Mouse (Mus musculus) stomach, embryonic 15.5 days (tissue): ENCODE data around the gene Capn1. TPM values are rescaled to one million over a fixed set of nuclear protein-coding genes. Genes with fewer than 3 reads are reported as not detected.

Source experiments
- ATAC-seq: fragments of 200-750 bp; cut with Nextera tagmentation; 2 replicates; pipeline ENCODE4 v1.8.0; 2017; ENCODE audit warnings: low read depth, moderate number of reproducible peaks, moderate TSS enrichment; ENCODE audit not compliant: insufficient read depth, low FRiP score
- H3K27ac ChIP-seq: fragments of 300-500 bp; sonication (generic); 2 replicates; pipeline ENCODE4 v1.5.1; 2015; ENCODE audit warnings: mild to moderate bottlenecking, inconsistent platforms
- H3K27me3 ChIP-seq: fragments of 300-500 bp; sonication (generic); replicated peaks from 2 replicates; pipeline ENCODE4 v1.6.1; 2015; ENCODE audit warnings: inconsistent platforms
- H3K36me3 ChIP-seq: fragments of 300-500 bp; sonication (generic); 2 replicates; pipeline ENCODE4 v1.6.1; 2015; ENCODE audit warnings: inconsistent platforms
- H3K4me1 ChIP-seq: fragments of 300-500 bp; sonication (generic); 2 replicates; pipeline ENCODE4 v1.6.1; 2015; ENCODE audit warnings: inconsistent platforms
- H3K4me2 ChIP-seq: fragments of 300-500 bp; sonication (generic); 2 replicates; pipeline ENCODE4 v1.6.1; 2015; ENCODE audit warnings: mild to moderate bottlenecking, inconsistent platforms
- H3K4me3 ChIP-seq: fragments of 300-500 bp; sonication (generic); replicated peaks from 2 replicates; pipeline ENCODE4 v1.5.1; 2015; ENCODE audit warnings: inconsistent platforms
- H3K9ac ChIP-seq: fragments of 300-500 bp; sonication (generic); 2 replicates; pipeline ENCODE4 v1.6.1; 2015; ENCODE audit warnings: inconsistent platforms
- H3K9me3 ChIP-seq: fragments of 300-500 bp; sonication (generic); 2 replicates; pipeline ENCODE4 v1.6.1; 2016; ENCODE audit warnings: inconsistent platforms
- WGBS: fragments of 180-500 bp; shearing (Covaris S2); methylation state at CpG from one replicate; pipeline ENCODE4 v1.1.7; 2015; 5-methylcytosine and 5-hydroxymethylcytosine counted together
- polyA plus RNA-seq: library from polyadenylated mRNA; unstranded; fragments of >200 nt; fragmentation: Nextera tagmentation; extraction: Ambion mirVana; gene quantifications from 2 replicates; pipeline ENCODE4 v1.2.1, GENCODE M21; 2015

Gene Capn1
- polyA plus RNA-seq, 1 experiment from 2014 or later: 16.4 TPM

DNA sequence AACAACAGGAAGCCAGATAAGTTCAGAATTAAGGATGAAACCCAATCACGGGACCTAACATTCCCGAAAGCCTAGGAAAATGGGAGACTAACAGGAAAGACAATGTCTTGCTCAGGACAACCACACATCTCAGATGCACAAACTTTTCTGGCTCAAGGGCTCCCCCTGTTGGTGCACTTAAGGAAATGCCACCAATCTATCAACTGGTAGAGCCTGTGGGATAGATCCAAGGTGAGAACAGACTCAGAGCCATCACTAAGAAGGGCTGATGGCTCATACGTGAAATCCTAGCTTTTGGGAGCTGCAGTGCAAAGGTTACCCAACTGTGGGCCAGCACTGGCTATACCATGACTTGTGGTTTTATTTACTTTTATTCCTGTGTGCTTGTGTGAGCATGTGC, 59.0 kb downstream of the Capn1 start:
- Histone ChIP-seq H3K9ac (no peak overlapping the region), H3K36me3 (peaks cover 20% of the 10 kb centered on the region), H3K4me2 (no peak overlapping the region), H3K27ac (peak overlapping the region; percentile 63; the same call in 1 of the 2 replicates), H3K4me3 (no peak overlapping the region), H3K9me3 (no peaks in the 10 kb centered on the region), H3K27me3 (no peaks in the 10 kb centered on the region), H3K4me1 (peaks cover 16% of the 10 kb centered on the region)
- peak; percentile 45; the same call in 1 of the 2 replicates for ATAC-seq
- WGBS: 27% methylated on average over 3 of the region's 3 CpGs

DNA sequence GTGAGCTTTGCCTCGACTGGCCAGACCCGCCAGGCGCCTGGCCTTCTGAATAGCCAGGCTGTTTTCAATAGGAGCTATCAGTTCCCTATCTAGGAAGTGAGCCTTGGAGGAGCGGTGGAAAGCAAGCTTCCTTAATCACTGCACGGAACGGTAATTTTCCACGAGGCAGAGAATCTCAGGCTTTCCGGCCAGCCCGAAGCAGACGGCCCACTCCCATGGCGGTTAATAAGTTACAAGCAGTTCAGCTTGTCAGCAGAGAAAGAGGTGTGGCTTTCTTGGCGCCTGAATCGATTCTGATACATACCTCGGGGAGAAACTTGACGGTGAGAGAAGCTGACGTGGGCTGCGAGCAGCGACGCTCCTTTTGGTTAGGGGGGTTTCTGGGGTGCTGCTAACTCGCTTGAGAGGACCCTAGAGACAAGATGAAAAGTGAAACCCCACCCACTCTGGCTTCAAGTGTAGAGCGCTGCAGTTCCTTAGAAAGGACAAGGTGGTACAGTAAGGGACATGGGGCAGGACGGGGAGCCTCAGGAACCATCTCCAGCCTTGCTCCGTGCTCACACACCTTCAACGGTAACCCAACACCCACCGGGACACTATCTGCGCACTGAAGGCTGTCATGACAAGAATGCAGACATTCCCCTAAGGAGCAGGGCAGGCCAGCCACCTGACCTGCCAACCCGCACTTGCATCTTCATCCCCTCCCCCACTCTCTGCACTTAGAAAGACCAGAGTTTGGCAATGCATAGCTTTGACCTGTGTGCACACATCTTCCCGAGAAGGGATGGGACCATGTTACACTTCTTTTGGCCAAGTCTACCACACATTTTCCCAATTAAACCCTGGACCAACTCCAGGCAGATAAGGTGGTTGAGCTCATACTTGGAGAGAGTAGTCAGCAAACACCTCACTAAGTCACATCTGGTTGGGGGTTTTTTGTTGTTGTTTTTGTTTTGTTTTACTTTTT, 59.7 kb downstream of the Capn1 start:
- peak overlapping the region; percentile 4; the same call in 1 of the 2 replicates for H3K4me3 ChIP-seq
- H3K27me3 ChIP-seq: no peaks in the 10 kb centered on the region
- WGBS: 64% methylated on average over 28 of the region's 28 CpGs
- H3K4me1 ChIP-seq: peaks cover 11% of the 10 kb centered on the region
- peak overlapping the region; percentile 63 for H3K27ac ChIP-seq
- no peak overlapping the region for H3K9ac ChIP-seq
- peaks cover 22% of the 10 kb centered on the region for H3K36me3 ChIP-seq
- peak overlapping the region; percentile 39 for H3K4me2 ChIP-seq
- H3K9me3 ChIP-seq: no peaks in the 10 kb centered on the region
- ATAC-seq: peak; percentile 59

DNA sequence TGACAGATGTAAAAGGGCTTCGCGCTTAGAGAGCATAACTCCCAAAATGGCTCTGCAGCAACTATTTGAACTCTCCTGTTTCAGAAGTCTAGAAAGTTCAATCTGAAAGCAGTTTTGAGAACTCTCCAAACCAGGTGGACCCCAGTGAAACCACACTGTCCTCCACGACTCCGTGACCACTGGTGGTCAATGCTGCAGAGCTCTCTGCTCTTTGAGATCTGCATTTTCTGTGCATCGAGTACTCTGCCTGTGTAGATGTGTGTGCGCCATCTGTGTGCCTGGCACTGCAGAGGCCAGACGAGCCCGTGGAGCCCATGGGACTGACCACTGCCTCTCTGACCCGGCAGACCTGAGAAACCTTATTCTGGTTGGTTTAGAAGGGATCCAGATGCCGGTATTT, 60.8 kb downstream of the Capn1 start:
- peaks cover 23% of the 10 kb centered on the region for H3K36me3 ChIP-seq

DNA sequence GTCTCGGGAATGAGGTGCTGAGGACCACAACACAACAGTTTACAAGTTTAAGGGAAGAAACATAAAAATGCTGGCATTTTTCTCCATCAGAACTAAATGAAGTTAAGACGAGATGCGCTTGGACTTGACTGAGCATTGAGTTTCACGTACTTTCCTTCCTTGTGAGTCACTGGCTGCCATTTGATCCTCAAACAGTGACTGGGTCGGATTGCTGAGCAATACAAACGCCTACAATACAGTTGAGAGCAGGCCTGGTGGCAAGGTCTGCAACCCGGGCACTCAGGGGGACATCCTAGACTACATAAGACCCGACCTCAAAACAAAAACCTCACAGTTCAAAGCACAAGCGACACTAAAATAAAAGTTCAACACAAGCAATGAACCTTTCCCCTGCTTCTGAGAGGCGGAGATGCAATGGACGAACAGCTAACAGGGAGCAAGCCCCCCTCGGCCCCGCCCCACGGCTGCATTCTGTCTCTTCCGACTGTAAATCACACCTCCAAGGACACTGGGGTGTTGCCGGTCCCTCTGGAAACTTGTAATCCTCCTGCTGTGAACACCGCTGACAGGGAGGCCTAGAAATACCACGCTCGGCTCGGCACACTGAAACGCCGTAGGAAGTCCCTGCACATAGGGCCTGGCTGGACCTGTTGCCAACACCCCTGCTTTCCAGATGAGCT, 61.5 kb downstream of the Capn1 start:
- Histone ChIP-seq H3K9me3 (no peaks in the 10 kb centered on the region), H3K27me3 (no peaks in the 10 kb centered on the region), H3K4me1 (peaks cover 11% of the 10 kb centered on the region), H3K36me3 (peaks cover 25% of the 10 kb centered on the region), H3K4me2 (no peak overlapping the region), H3K4me3 (no peak overlapping the region), H3K9ac (no peak overlapping the region), H3K27ac (0 out of 2 replicates have a peak overlapping the region, but pooled peaks have one; percentile 36)
- no peak for ATAC-seq
- 78% methylated on average over 22 of the region's 22 CpGs for WGBS

More for the DNA sequence above, 60.8 kb downstream of the Capn1 start:
- H3K4me1 ChIP-seq: peaks cover 11% of the 10 kb centered on the region
- peak overlapping the region; percentile 39; the same call in 1 of the 2 replicates for H3K4me2 ChIP-seq
- no peaks in the 10 kb centered on the region for H3K9me3 ChIP-seq
- H3K4me3 ChIP-seq: no peak overlapping the region
- peak overlapping the region; percentile 63 for H3K27ac ChIP-seq
- ATAC-seq: no peak
- H3K9ac ChIP-seq: no peak overlapping the region
- no peaks in the 10 kb centered on the region for H3K27me3 ChIP-seq
- 83% methylated on average over 10 of the region's 10 CpGs for WGBS

DNA sequence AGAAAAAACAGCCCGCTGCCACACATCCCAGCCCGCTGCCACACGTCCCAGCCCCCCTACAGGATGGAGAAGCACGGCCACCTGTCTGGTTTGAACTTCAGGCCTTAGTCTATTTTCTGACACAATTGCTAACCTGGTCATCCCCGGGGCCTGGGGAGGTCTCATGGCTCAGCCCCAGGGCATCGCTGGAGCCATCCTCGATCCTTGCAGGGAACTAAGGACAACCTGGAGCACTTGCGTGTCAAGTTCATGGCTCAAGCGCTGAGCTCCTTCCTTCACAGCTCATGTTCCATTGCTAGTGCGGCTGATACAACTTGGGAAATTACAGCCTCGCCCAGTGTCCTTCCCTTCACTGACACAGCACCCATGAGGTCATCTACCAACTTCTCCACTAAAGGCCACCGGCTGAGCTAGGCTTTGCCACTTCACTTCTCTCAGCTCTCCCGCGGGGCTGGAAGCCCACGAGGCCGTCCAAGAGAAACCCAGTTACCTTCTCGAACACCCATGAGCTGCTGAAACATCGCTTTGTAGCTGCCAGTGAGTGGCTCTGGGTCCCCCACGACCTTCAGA, 62.4 kb downstream of the Capn1 start:
- Histone ChIP-seq H3K9ac (no peak overlapping the region), H3K27me3 (no peaks in the 10 kb centered on the region), H3K36me3 (peaks cover 24% of the 10 kb centered on the region), H3K4me3 (no peak overlapping the region), H3K9me3 (no peaks in the 10 kb centered on the region), H3K27ac (0 out of 2 replicates have a peak overlapping the region, but pooled peaks have one; percentile 66), H3K4me1 (peaks cover 11% of the 10 kb centered on the region), H3K4me2 (no peak overlapping the region)
- 88% methylated on average over 19 of the region's 19 CpGs for WGBS
- no peak for ATAC-seq

DNA sequence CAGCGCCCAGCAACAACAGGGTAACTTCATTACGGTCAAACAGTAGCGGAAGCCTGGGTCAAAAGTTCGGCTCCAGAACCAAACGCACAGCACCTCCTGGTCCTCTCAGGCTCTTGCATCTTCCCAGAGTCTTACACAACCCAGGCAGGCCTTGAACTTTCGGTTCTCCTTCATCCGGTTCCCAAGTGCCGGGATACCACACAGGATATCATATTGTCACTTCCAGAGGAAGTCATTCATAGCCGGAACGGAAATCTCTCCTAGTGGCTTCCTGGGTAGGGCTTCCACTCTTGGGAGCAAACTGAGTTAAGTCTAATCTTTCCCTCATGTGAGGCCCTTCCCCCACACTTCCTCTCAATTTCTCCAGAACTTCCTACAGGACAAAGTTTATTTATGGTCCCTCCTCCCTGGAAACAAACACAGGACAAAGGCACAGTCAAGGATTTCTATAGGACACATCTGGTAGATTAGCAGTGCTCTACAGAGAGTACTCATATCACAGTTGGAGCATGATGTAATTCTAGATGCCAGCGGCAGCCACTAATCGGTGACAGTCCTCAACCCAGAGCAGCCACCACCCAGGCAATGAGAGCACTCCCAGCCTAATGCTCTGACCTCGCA, 63.5 kb downstream of the Capn1 start:
- no peaks in the 10 kb centered on the region for H3K27me3 ChIP-seq
- H3K4me3 ChIP-seq: no peak overlapping the region
- no peak for ATAC-seq
- H3K27ac ChIP-seq: peak overlapping the region; percentile 66
- WGBS: 69% methylated on average over 13 of the region's 13 CpGs
- no peaks in the 10 kb centered on the region for H3K9me3 ChIP-seq
- H3K9ac ChIP-seq: no peak overlapping the region
- H3K4me2 ChIP-seq: no peak overlapping the region
- H3K4me1 ChIP-seq: peaks cover 11% of the 10 kb centered on the region
- H3K36me3 ChIP-seq: peaks cover 24% of the 10 kb centered on the region

DNA sequence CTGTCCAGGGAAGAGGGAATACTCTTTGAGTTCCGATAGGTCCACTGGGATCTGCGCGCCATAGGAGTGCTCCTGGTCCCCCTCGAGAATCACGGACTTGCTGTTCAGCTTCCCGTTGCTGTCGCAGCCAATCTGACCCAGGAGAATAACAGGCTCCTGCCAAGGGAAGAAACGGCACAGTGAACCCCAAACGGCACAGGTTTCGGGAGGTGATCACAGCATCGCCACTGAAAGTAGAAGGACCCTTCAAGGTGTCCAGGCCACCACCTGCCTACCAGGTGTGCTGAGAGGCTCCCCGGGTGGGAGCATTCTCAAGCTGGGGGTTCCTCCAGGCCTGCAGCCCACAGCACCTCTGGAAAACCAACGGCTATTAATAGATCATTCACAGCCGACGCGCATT, 64.1 kb downstream of the Capn1 start:
- Histone ChIP-seq H3K4me3 (no peak overlapping the region), H3K4me2 (no peak overlapping the region), H3K36me3 (peaks cover 24% of the 10 kb centered on the region), H3K9ac (no peak overlapping the region), H3K27ac (peak overlapping the region; percentile 9; the same call in 1 of the 2 replicates), H3K4me1 (peaks cover 11% of the 10 kb centered on the region), H3K27me3 (no peaks in the 10 kb centered on the region), H3K9me3 (no peaks in the 10 kb centered on the region)
- WGBS: 85% methylated on average over 16 of the region's 16 CpGs
- no peak for ATAC-seq

DNA sequence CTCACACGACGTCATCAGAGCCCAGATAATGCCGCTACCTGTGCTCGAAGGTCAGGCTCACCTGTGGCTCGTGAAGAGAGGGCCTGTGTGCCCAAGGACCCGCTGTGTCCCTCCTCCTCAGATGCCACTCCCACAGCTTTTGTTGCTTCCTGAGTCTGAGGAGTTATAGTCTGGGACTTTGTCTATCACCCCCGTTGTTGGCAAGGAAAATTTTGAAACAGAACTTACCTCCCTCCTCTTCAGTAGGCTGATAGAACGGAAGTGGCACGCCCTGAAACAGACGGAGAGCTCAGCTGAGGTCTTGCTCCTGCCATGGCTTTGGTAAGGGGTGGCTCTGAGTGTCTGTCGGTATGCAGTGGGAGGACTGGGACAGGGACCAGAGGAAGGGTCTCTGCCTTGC, 65.5 kb downstream of the Capn1 start:
- no peak overlapping the region for H3K4me3 ChIP-seq
- H3K36me3 ChIP-seq: peaks cover 24% of the 10 kb centered on the region
- H3K9me3 ChIP-seq: no peaks in the 10 kb centered on the region
- H3K4me2 ChIP-seq: no peak overlapping the region
- ATAC-seq: no peak
- WGBS: 92% methylated on average over 11 of the region's 11 CpGs
- peaks cover 14% of the 10 kb centered on the region for H3K4me1 ChIP-seq
- no peak overlapping the region for H3K9ac ChIP-seq
- no peak overlapping the region for H3K27ac ChIP-seq
- no peaks in the 10 kb centered on the region for H3K27me3 ChIP-seq

DNA sequence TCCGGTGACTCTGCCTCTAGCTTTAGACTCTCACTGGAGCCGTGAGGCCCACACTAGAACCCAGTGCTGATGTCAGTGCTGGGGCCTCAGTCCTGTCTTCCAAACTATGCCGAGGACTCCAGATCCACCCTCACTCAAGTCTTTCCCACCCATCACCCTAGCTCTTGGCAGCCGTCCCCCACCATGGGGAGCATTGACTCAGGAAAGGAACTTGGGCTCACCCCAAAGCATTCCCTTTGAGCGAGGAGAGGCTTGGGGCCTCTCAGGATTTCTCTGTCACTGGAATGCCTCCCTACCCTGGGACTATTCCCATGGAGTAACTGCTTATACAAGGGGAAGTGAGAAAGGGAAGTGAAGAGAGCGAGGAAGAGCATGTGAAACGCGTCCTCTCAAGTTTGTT, 69.8 kb downstream of the Capn1 start:
- no peak overlapping the region for H3K4me3 ChIP-seq
- no peaks in the 10 kb centered on the region for H3K27me3 ChIP-seq
- no peak overlapping the region for H3K4me2 ChIP-seq
- ATAC-seq: no peak; the same call in 1 of the 2 replicates
- H3K9ac ChIP-seq: no peak overlapping the region
- WGBS: 56% methylated on average over 8 of the region's 8 CpGs
- H3K4me1 ChIP-seq: peaks cover 18% of the 10 kb centered on the region
- peak overlapping the region; percentile 67 for H3K27ac ChIP-seq
- H3K36me3 ChIP-seq: peaks cover 16% of the 10 kb centered on the region; the same call in 1 of the 2 replicates
- no peaks in the 10 kb centered on the region for H3K9me3 ChIP-seq

DNA sequence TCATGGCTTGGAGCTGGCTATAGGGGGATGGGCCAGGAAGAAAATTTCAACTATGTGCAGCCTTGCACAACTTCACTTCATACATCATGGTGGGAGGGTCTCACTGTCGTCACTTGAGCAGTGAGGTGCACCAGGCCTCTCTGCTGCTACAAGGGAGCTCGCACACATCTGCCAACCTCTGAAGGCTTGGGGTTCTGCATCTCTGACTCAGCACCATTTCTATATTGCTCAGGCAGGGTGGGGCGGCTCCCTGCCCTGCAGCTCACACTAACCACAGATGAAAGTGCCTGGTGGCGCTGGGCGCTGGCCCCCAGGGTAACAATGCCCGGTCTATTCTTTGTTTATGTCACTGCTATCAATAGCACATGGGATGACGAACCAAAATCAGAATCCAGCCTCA, 70.7 kb downstream of the Capn1 start:
- H3K36me3 ChIP-seq: peaks cover 15% of the 10 kb centered on the region; the same call in 1 of the 2 replicates
- H3K27ac ChIP-seq: peak overlapping the region; percentile 67
- no peak overlapping the region for H3K9ac ChIP-seq
- peak; percentile 34; the same call in 1 of the 2 replicates for ATAC-seq
- WGBS: 49% methylated on average over 7 of the region's 7 CpGs
- no peaks in the 10 kb centered on the region for H3K9me3 ChIP-seq
- H3K4me2 ChIP-seq: peak overlapping the region; percentile 8; the same call in 1 of the 2 replicates
- H3K4me3 ChIP-seq: no peak overlapping the region
- peaks cover 22% of the 10 kb centered on the region for H3K4me1 ChIP-seq
- no peaks in the 10 kb centered on the region for H3K27me3 ChIP-seq

DNA sequence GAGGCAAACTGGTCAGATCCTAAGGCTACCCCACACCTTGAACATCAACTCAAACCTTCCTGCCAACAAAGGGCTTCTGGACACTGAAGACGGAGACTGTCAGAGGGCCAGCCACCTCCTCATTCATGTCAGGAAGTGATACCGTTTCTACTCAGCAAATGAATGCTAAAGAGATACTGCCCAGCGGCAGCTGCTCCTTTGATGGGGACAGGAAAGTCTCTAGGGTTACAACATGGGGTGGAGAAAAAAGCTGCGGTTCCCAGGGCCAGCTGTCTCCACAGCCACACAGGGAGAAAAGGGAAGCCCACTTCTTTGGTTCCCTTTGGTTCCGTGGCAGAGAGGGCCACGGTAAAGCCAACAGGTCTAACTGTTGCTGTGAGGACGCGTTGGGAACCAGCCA, 71.6 kb downstream of the Capn1 start:
- ATAC-seq: no peak
- peaks cover 29% of the 10 kb centered on the region for H3K4me1 ChIP-seq
- H3K9me3 ChIP-seq: no peaks in the 10 kb centered on the region
- H3K27me3 ChIP-seq: no peaks in the 10 kb centered on the region
- H3K27ac ChIP-seq: no peak overlapping the region
- WGBS: 73% methylated on average over 8 of the region's 8 CpGs
- H3K36me3 ChIP-seq: 0 out of 2 replicates have a peak, but pooled peaks cover 19% of the 10 kb centered on the region
- no peak overlapping the region for H3K9ac ChIP-seq
- H3K4me3 ChIP-seq: no peak overlapping the region
- H3K4me2 ChIP-seq: no peak overlapping the region
